Mouse (Mus musculus): Measurements from ENCODE around the gene Fam206a.

DNA sequence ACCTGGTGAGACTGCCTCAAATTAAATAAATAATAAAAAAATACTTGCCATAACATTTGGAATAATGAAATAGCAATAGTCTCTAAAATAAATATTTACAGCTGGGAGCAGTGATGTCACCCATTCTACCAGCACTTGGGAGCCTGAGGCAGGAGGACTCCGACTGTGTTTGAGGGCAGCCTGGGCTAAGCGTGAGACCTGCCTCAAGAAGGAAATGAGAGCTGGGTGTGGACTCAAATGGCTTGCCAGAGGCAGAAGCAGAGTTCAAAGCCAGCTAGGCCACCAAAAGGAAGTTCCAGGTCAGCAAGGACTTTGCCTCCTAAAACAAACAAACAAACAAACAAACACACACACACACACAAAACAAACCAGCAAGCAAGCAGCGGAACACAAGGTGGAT lies 45.3 kb downstream of the Fam206a start:
- no peak for TF ChIP-seq CTCF (IDR thresholded peaks at IDR 0.05; ENCODE audit: borderline replicate concordance, insufficient read depth, low read depth, low read length)
- TF ChIP-seq POLR2A (IDR thresholded peaks at IDR 0.05; ENCODE audit: borderline replicate concordance, insufficient read depth, low read length) = no peak

All from cerebellum, adult 2 months (tissue).